Mouse (Mus musculus): ENCODE data around the gene Bmp8b. TPM values are rescaled to one million over a fixed set of nuclear protein-coding genes. Genes with fewer than 3 reads are reported as not detected.
"Not testable (repeated sequence)": the region's sequence is repeated elsewhere in the genome, so short reads cannot be mapped to it uniquely, and the experiment has no call there.

Gene Bmp8b
- polyA plus RNA-seq, 1 experiment from 2014 or later = 0.25 TPM

- 23% methylated on average over 4 of the region's 4 CpGs for WGBS
- H3K36me3 ChIP-seq (ENCODE audit: control insufficient read depth, insufficient read depth, low read length) = no peaks in the 10 kb centered on the region
- H3K4me3 ChIP-seq (replicated peaks; ENCODE audit: low read depth, low read length) = no peak overlapping the region
- ATAC-seq (ENCODE audit: low FRiP score, low TSS enrichment) = no peak
- H3K9ac ChIP-seq (replicated peaks; ENCODE audit: low read length) = no peak overlapping the region
- no peaks in the 10 kb centered on the region for H3K9me3 ChIP-seq (ENCODE audit: control insufficient read depth, low read length)
- peak; percentile 87 for DNase-seq
- H3K4me1 ChIP-seq (ENCODE audit: control insufficient read depth, insufficient read depth, low read length) = no peaks in the 10 kb centered on the region
- H3K27ac ChIP-seq (replicated peaks; ENCODE audit: low read depth, low read length) = no peak overlapping the region
- H3K4me2 ChIP-seq (ENCODE audit: low read length) = no peak overlapping the region
- H3K27me3 ChIP-seq (ENCODE audit: control insufficient read depth, insufficient read depth, low read length) = 0 out of 2 replicates have a peak, but pooled peaks cover 5% of the 10 kb centered on the region
These were observed 50.0 kb downstream of the Bmp8b start for GRCm38 (mm10) chr4:123155004-123155403.

GRCm38 (mm10) chr4:123155427-123155826 lies 50.5 kb downstream of the Bmp8b start:
- H3K36me3 ChIP-seq (ENCODE audit: control insufficient read depth, insufficient read depth, low read length) = no peaks in the 10 kb centered on the region
- ATAC-seq (ENCODE audit: low FRiP score, low TSS enrichment) (no peak), DNase-seq (no peak)
- H3K4me3 ChIP-seq (replicated peaks; ENCODE audit: low read depth, low read length) = no peak overlapping the region
- 0 out of 2 replicates have a peak, but pooled peaks cover 5% of the 10 kb centered on the region for H3K27me3 ChIP-seq (ENCODE audit: control insufficient read depth, insufficient read depth, low read length)
- H3K9ac ChIP-seq (replicated peaks; ENCODE audit: low read length) = no peak overlapping the region
- no peaks in the 10 kb centered on the region for H3K4me1 ChIP-seq (ENCODE audit: control insufficient read depth, insufficient read depth, low read length)
- 75% methylated on average over 2 of the region's 2 CpGs for WGBS
- H3K27ac ChIP-seq (replicated peaks; ENCODE audit: low read depth, low read length) = no peak overlapping the region
- H3K4me2 ChIP-seq (ENCODE audit: low read length) = no peak overlapping the region
- no peaks in the 10 kb centered on the region for H3K9me3 ChIP-seq (ENCODE audit: control insufficient read depth, low read length)

GRCm38 (mm10) chr4:123155840-123156239 lies 50.9 kb downstream of the Bmp8b start:
- Histone ChIP-seq H3K9ac (replicated peaks; ENCODE audit: low read length) (no peak overlapping the region), H3K36me3 (ENCODE audit: control insufficient read depth, insufficient read depth, low read length) (no peaks in the 10 kb centered on the region), H3K27me3 (ENCODE audit: control insufficient read depth, insufficient read depth, low read length) (0 out of 2 replicates have a peak, but pooled peaks cover 5% of the 10 kb centered on the region), H3K27ac (replicated peaks; ENCODE audit: low read depth, low read length) (no peak overlapping the region), H3K4me2 (ENCODE audit: low read length) (no peak overlapping the region), H3K4me3 (replicated peaks; ENCODE audit: low read depth, low read length) (no peak overlapping the region), H3K9me3 (ENCODE audit: control insufficient read depth, low read length) (no peaks in the 10 kb centered on the region), H3K4me1 (ENCODE audit: control insufficient read depth, insufficient read depth, low read length) (no peaks in the 10 kb centered on the region)
- ATAC-seq (ENCODE audit: low FRiP score, low TSS enrichment) (no peak), DNase-seq (no peak)

- Histone ChIP-seq H3K9me3 (ENCODE audit: control insufficient read depth, low read length) (no peaks in the 10 kb centered on the region), H3K4me1 (ENCODE audit: control insufficient read depth, insufficient read depth, low read length) (peaks cover 14% of the 10 kb centered on the region), H3K36me3 (ENCODE audit: control insufficient read depth, insufficient read depth, low read length) (no peaks in the 10 kb centered on the region), H3K4me3 (replicated peaks; ENCODE audit: low read depth, low read length) (no peak overlapping the region), H3K4me2 (ENCODE audit: low read length) (no peak overlapping the region), H3K27ac (replicated peaks; ENCODE audit: low read depth, low read length) (no peak overlapping the region), H3K9ac (replicated peaks; ENCODE audit: low read length) (no peak overlapping the region), H3K27me3 (ENCODE audit: control insufficient read depth, insufficient read depth, low read length) (no peaks in the 10 kb centered on the region)
- 88% methylated on average over 6 of the region's 6 CpGs for WGBS
- DNase-seq (no peak), ATAC-seq (ENCODE audit: low FRiP score, low TSS enrichment) (no peak)
These were observed 55.6 kb downstream of the Bmp8b start for GRCm38 (mm10) chr4:123160571-123160970.

- not testable (repeated sequence) for H3K27ac ChIP-seq (replicated peaks; ENCODE audit: low read depth, low read length); DNase-seq; ATAC-seq (ENCODE audit: low FRiP score, low TSS enrichment); H3K27me3 ChIP-seq (ENCODE audit: control insufficient read depth, insufficient read depth, low read length); H3K4me3 ChIP-seq (replicated peaks; ENCODE audit: low read depth, low read length); H3K4me2 ChIP-seq (ENCODE audit: low read length); H3K9ac ChIP-seq (replicated peaks; ENCODE audit: low read length); H3K36me3 ChIP-seq (ENCODE audit: control insufficient read depth, insufficient read depth, low read length); H3K9me3 ChIP-seq (ENCODE audit: control insufficient read depth, low read length)
- H3K4me1 ChIP-seq (ENCODE audit: control insufficient read depth, insufficient read depth, low read length) = peaks cover 14% of the 10 kb centered on the region
- WGBS = 90% methylated on average over 3 of the region's 3 CpGs
These were observed 56.3 kb downstream of the Bmp8b start for GRCm38 (mm10) chr4:123161251-123161650.

DNA sequence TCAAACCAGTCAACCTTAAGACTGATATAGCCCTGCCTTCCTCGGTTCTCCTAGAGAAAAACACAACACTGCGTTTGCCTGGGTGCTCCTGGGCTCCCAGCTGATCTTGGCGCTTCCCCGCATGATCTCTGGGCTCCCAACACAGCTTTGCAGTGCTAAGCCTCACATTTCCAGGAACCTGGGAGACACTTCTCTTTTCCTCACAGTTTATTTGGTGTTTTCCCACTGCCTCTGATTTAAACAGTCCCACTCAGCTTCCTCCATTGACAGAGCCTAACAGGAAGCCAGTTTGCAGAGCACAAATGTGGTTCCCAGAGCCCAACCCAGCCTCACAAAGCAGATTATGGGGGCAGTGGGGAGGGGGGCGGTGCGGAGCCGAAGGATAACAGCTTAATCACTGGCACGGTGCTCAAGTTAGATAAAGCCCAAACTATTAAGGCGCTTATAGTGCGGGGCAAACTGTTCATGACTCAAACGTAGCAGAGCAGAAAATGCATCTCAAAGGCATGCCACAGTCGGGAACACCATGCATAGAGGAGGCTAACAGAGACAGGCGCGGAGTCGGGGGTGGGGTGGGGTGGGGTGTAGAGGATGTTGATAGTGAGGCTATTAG lies 57.4 kb downstream of the Bmp8b start:
- H3K27ac ChIP-seq (replicated peaks; ENCODE audit: low read depth, low read length) = peak overlapping the region; percentile 20; the same call in 1 of the 2 replicates
- H3K4me3 ChIP-seq (replicated peaks; ENCODE audit: low read depth, low read length) = no peak overlapping the region
- no peak overlapping the region; the same call in 1 of the 2 replicates for H3K9ac ChIP-seq (replicated peaks; ENCODE audit: low read length)
- H3K36me3 ChIP-seq (ENCODE audit: control insufficient read depth, insufficient read depth, low read length) = no peaks in the 10 kb centered on the region
- ATAC-seq (ENCODE audit: low FRiP score, low TSS enrichment) (no peak), DNase-seq (peak; percentile 72)
- peak overlapping the region; percentile 45 for H3K4me2 ChIP-seq (ENCODE audit: low read length)
- 8% methylated on average over 15 of the region's 15 CpGs for WGBS
- H3K27me3 ChIP-seq (ENCODE audit: control insufficient read depth, insufficient read depth, low read length) = no peaks in the 10 kb centered on the region
- no peaks in the 10 kb centered on the region for H3K9me3 ChIP-seq (ENCODE audit: control insufficient read depth, low read length)
- H3K4me1 ChIP-seq (ENCODE audit: control insufficient read depth, insufficient read depth, low read length) = peaks cover 14% of the 10 kb centered on the region

DNA sequence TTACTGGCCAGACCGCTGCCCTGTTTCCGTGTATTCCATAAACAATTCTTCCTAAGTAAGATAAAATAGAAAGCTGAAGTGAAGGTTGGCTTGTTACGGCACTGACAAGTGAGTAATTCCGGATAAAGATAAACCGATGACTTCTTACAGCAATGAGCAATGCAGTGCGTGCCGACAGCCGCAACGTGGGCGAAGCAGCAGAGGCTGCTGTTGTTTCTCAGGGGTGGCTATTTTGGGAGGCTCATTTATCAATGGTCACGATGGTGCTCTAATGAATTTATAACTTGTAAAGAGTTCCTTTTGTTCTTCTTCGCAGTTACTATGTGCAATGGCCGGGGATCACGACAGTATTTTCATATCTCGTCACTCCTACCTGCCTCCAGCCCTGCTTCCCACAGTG lies 59.2 kb downstream of the Bmp8b start:
- Histone ChIP-seq H3K27ac (replicated peaks; ENCODE audit: low read depth, low read length) (no peak overlapping the region), H3K4me1 (ENCODE audit: control insufficient read depth, insufficient read depth, low read length) (peaks cover 14% of the 10 kb centered on the region), H3K36me3 (ENCODE audit: control insufficient read depth, insufficient read depth, low read length) (no peaks in the 10 kb centered on the region), H3K9me3 (ENCODE audit: control insufficient read depth, low read length) (0 out of 2 replicates have a peak, but pooled peaks cover 2% of the 10 kb centered on the region), H3K9ac (replicated peaks; ENCODE audit: low read length) (no peak overlapping the region), H3K4me2 (ENCODE audit: low read length) (no peak overlapping the region), H3K4me3 (replicated peaks; ENCODE audit: low read depth, low read length) (no peak overlapping the region), H3K27me3 (ENCODE audit: control insufficient read depth, insufficient read depth, low read length) (no peaks in the 10 kb centered on the region)
- ATAC-seq (ENCODE audit: low FRiP score, low TSS enrichment) (no peak), DNase-seq (no peak)
- WGBS = 92% methylated on average over 15 of the region's 15 CpGs

- Histone ChIP-seq H3K9me3 (ENCODE audit: control insufficient read depth, low read length) (peaks cover 6% of the 10 kb centered on the region; the same call in 1 of the 2 replicates), H3K27me3 (ENCODE audit: control insufficient read depth, insufficient read depth, low read length) (no peaks in the 10 kb centered on the region), H3K36me3 (ENCODE audit: control insufficient read depth, insufficient read depth, low read length) (no peaks in the 10 kb centered on the region), H3K27ac (replicated peaks; ENCODE audit: low read depth, low read length) (no peak overlapping the region), H3K4me1 (ENCODE audit: control insufficient read depth, insufficient read depth, low read length) (no peaks in the 10 kb centered on the region), H3K4me3 (replicated peaks; ENCODE audit: low read depth, low read length) (no peak overlapping the region), H3K9ac (replicated peaks; ENCODE audit: low read length) (no peak overlapping the region), H3K4me2 (ENCODE audit: low read length) (no peak overlapping the region)
- ATAC-seq (ENCODE audit: low FRiP score, low TSS enrichment) (no peak), DNase-seq (peak; percentile 14)
These were observed 66.8 kb downstream of the Bmp8b start for GRCm38 (mm10) chr4:123171811-123172210.

Data from midbrain, embryonic 14.5 days (tissue).